Mouse (Mus musculus) heart, adult 18-20 months (tissue): ENCODE measurements around the gene Pfkfb2. TPM values are rescaled to one million over a fixed set of nuclear protein-coding genes. Genes with fewer than 3 reads are reported as not detected.

Experiments used
- DNase-seq, 2 experiments: peaks; one replicate each; pipeline ENCODE4 v3.0.0; 2021 to 2022; ENCODE audit warnings: mixed read lengths in 1 of 2
- total RNA-seq, 2 experiments: library from RNA; stranded (reverse); gene quantifications; 2 replicates each; pipeline ENCODE4 v1.2.3; 2021

Gene Pfkfb2
- total RNA-seq, 2 experiments from 2014 or later = 79.7 to 83.4 TPM

GRCm38 (mm10) chr1:130737916-130738315 lies 8.9 kb upstream of the Pfkfb2 start:
- no peak for DNase-seq

DNA sequence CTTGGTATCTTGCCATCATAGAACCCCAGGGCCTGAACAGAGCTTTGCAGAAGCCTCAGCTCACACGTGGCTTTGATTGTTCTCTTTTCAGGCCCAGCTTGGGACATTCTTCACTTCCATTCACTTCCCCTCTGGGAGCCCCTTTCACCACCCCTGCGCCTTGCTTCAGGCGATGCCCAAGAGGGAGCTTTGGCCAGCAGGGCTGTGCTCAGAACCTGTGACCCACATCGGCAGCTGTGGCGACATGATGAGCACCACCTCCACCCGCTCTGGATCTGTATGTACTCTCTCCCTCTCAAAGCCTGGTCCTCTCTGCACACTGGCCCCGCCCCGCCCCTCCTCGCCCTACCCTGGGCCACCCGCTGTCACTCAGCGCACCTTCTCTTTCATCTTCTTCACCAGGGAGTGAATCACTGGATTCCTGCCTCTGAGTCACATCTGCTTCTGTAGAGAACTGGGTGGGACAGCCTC lies 8.4 kb upstream of the Pfkfb2 start:
- DNase-seq = no peak

GRCm38 (mm10) chr1:130734852-130735251 lies 5.8 kb upstream of the Pfkfb2 start:
- no peak for DNase-seq

DNA sequence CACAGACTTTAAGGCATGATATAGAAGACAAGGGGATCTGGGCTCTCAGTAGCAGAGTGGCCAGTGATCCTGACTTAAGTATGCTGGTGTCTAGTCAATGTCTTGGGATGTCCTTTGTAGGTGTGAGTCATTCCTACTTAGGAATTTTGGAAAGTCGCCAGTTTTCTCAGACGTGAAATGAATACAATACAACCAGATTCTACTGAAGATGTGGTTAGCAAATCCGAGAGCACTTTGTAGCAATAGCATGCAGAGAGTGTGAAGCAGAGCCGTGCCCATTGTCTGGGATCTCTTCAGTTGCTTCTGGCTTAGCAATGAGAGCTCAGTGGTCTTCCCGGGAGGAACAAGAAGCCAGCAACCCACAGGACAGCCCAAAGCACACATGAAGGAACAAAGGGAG lies 5.4 kb upstream of the Pfkfb2 start:
- no peak for DNase-seq

GRCm38 (mm10) chr1:130733671-130734070 lies 4.6 kb upstream of the Pfkfb2 start:
- no peak for DNase-seq

DNA sequence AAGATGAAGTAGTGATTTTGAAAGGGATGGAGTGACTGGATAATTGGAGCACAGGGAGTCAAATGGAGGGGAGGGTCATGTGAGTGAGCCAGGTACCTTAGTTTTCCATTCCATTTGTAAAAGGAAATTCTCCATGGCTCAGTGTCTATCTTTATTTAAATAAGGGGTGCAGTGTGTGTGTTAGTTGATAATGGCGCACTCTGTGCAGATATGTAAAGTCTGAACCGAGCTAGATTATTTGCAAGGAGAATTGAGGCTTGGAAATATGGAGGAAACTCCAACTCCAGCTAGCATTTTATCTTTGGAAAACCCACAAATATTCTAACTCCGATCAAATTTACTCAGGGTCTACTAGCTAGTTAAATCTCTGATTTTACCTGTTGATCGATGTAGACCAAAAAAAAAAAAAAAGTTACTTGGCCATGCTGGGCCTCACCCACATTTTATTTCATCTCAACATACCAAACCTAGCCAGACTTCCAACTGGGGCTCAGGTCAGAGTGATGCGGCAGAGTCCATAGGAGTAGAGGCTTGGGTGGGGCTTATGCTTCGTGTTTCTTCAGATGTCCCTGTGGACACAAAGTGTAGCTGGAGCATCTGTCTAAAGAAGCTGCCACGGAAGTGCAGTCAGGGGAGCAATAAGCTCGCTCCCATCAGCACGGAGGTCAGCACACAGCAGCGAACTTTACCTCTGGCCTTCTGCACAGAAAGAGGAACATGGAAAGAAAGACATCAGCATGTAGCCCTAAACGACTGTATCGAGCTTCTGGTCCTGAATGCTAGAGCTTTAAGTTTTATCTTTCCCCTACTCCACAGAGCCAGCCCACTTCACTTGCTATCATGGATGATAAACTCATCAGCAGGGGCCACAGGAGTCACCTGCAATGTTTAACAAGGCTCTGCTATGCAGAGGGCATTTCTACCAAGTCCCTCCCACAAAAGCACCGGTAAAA lies 3.9 kb upstream of the Pfkfb2 start:
- no peak for DNase-seq

DNA sequence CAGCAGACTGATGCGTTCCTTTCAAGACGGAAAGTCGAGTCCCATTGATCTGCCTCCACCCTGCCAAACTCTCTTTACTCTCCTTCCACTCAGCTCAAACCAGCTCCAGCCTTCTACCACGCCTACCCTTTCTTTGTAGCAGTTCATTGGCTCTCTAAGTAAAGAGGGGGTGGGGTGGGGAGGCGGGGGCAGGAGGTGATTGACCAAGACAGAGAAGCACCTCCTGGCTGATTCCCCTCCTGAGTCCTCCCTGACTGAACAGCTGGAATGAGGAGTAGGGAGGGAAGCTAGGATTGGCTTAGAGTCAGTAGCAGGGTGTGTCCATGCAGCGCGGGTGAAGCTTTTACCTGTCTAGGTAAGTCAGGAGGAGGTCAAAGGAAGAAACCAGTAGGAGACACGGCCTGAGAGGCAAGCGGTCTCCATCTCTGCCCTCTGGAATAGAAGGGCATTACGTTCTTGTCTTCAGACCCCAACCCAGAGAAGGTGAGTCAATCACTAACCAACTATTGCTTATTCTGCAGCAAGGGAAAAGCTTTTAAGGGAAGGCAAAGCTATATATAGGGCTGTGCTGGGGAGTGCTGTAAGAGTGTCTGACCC lies 2.8 kb upstream of the Pfkfb2 start, which contains the start of gene AA986860:
TSS of gene AA986860 (plus strand) at position 236 of the 597 bp plus-strand sequence.
- DNase-seq = no peak

DNA sequence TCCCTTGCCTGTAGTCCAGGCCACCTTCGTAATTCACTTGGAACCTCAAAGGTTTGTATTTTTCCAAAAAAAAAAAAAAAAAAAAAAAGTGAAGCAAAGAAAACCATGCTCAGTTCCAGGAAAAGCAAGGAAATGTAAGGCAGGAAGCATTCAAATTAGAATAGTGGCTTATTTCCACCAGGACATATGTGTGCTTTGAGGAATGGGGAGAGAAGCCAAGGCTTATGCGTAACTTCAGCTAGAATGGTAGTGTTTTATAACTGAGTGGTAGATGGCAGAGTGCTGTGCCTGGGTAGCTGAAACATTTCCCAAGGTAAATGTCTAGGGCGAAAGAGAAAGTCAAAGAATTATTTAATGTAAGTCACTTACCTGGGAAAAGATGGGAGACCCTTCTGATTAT lies 345 bp downstream of the Pfkfb2 start:
- DNase-seq = no peak

- DNase-seq = no peak
Observed at GRCm38 (mm10) chr1:130728070-130728469, 983 bp downstream of the Pfkfb2 start.

DNA sequence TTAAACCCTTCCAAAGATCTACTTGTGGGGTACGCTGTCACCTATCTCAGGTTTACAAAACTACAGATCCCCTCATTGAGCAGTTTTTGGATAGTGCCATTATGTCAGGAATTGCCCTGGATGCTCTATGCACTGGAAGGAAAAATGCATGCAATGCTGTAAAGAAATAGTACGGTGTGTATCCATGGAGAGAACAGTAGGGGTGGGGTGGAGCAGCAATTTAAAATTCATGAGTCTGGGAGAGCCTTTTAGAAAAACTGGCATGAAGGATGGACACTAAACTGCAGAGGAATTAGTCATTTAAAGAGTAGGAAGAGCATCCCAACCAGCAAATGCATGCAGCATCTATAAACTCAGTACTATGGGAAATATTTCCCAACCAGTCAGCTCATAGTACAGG lies 2.7 kb downstream of the Pfkfb2 start:
- DNase-seq = no peak

- no peak for DNase-seq
Observed at GRCm38 (mm10) chr1:130724206-130724605, 4.8 kb downstream of the Pfkfb2 start.

DNA sequence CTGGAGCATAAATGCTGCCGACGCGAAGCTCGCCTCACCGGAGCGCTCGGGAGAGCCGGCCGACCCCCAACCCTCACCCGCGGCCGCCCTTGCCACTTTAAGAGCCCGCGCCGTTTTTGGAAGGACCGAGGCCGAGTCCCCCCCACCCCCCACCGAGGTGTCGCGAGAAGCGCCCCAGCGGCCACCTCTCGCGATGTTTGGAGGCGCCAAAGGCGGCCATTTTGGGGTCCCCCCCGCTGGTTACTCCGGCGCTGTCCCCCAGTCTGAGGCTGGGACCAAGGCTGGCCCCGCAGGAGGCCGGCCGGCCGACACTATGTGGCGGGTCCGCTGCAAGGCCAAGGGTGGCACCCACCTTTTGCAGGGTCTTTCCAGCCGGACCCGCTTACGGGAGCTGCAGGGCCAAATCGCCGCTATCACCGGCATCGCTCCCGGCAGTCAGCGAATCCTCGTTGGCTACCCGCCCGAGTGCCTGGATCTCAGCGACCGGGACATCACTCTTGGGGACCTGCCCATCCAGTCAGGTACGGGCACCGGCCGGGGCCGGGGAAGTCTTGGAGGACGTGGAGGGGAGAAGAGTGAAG lies 11.7 kb downstream of the Pfkfb2 start, which contains the start of gene Yod1:
TSS of gene Yod1 (plus strand) at position 37 of the 581 bp plus-strand sequence.
- peak; percentile 91 to 92 for DNase-seq

DNA sequence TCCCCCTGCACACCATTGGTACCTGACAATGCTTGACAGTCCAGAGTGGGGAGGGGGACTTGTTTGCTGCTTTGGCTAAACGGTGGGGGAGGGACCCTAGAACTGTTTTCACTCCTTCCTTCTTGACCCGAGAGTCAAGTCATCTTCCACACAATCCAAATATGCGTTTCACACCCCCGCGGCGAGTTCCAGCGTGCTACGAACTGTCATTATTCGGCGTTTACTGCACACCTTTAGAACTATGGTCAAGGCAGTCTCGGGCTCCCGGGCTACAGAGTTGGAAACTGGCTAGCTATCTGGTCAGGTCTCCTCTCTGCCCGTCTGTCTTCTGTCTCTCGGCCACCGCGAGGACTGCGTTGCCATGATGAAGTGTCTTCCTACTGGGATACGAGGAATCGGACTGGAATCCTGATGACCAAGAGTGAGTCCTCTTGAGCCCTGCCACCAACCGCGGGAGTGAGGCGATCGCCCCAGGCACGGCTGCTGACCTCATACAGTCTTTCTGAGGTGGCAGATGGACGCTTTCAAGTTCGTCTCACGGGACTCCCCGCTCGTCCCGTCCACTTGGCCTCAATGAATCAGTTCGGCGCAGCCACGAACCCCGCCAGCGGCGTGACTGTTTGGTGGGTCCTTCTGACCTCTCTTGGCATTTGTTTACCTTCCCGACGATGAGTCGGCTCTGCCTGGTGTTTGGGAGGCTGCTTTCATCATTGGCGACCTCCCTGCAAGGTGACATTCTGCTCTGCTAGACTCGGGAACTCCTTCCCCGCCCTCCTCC lies 12.4 kb downstream of the Pfkfb2 start:
- DNase-seq = peak in 1 of 2 experiments; percentile 55

- DNase-seq = no peak
Observed at GRCm38 (mm10) chr1:130716218-130716512, 12.9 kb downstream of the Pfkfb2 start.

DNA sequence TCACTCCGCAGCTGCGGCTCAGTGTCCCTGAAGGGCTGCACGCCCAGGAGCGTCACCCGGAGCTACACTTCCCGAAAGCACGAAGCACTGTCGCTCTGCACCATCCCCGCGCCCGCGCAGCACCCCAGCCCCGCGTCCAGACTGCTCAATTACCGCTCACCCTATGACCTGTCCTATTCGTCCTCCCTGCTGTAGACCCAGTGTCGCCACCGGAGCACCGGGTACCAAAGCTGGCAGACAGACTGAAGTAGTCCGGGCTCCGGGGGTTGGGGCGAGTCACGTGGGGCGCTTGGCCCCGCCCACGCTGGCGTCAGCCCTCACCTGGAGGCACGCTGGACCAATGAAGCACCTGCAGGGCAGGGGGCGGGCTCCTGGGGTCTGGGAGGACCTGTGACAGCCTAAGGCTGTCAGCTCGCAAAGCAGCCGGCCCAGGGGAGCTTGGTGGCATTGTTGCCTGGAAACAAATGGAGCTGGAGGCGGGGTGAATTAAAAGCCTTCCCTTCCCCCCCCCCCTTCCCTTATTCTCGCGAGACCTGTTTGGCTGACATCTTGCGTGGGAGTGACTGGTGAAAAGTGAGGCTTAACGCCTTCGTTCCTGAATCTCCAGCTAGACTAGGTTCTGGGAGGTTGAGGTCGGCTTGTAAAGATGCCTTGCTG lies 13.4 kb downstream of the Pfkfb2 start, which contains the start of gene Gm29427:
TSS of gene Gm29427 (minus strand) at position 239 of the 657 bp plus-strand sequence.
- peak; percentile 95 to 96 for DNase-seq

- DNase-seq = no peak
Observed at GRCm38 (mm10) chr1:130714046-130714445, 15.0 kb downstream of the Pfkfb2 start.

DNA sequence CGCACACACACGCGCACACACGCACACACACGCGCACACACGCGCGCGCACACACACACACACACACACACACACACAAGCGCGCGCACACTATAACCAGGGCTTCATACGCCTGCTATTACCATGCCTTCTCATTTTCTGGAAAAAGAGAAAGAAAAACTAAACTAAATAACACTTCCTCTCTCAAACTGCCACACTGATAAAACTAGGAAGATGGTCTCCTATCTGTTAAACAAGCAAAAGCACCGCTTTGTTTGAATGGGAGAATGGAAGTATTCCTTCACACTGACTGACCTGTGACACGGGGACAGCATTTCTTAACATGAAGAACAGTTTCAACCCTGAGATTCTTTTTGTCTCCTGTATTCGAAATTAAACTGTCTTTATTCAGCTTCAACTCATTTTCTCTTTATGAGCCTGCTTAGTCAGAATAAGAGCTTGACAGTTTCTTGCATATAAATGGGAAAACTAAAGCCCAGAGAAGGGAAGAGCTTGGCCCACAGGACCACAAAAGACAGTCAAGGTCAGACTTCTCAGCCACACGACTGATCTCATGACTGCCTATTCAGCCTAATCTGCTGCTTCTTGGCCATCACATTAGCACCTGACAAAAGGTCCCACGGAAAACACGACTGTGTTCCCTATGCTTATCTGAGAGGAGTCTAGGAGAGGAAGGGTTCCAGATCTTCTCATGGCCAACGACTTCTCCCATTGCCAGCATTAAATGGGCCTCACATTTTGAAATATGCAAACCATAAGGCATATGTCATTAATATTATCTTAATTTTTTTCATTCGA lies 18.6 kb downstream of the Pfkfb2 start:
- peak; percentile 62 for DNase-seq

DNA sequence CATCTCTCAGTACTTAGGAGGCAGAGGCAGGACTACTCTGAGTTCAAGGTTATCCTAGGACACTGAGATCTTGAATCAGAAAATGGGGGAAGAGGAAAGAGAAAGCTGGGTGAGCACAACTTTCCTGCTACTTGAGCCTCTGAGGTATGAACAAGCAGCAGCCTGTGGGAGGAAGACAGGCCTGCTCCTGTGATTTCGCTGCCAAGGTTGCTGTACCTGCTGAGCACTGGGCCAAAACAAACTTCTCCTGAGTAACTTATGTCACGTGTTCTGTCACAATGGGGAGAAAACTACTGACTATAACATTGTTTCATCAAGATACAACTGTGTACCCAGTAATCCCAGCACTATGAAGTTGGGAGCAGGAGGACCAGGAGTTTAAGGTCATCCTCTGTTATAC lies 25.4 kb downstream of the Pfkfb2 start:
- DNase-seq = no peak

DNA sequence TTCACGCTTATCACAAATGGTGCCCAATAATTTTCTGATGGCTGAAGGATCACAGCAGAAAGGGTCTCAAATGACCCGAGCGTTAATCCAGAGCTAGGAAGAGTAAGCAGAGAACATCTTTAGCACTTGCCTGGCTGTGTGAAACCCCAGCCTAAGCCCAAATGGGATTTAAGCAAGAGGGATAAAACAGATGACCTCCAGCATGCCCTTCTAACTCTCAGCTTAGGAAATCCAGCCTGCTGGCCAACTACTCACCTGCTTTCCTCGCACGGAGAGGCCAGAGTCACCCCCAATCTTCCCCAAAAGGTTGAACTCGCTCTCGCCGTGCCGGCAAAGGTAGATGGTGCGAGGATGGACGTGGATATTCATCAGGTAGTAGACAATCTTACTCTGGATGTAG lies 27.1 kb downstream of the Pfkfb2 start:
- peak in 1 of 2 experiments; percentile 13 for DNase-seq

- peak; percentile 87 for DNase-seq
Observed at GRCm38 (mm10) chr1:130699937-130700633, 29.0 kb downstream of the Pfkfb2 start.
